Mouse (Mus musculus) CH12.LX (cell line): ENCODE data around the gene Scyl1. TPM values are rescaled to one million over a fixed set of nuclear protein-coding genes. Genes with fewer than 3 reads are reported as not detected.

Source experiments
- DNase-seq: peaks from one replicate; pipeline ENCODE4 v3.0.0-alpha.2; 2013; ENCODE audit errors: extremely low read depth
- H3K27ac ChIP-seq: 2 replicates; pipeline ENCODE4 v1.5.1; 2012; ENCODE audit warnings: low read depth, mild to moderate bottlenecking, control low read depth, moderate library complexity; ENCODE audit not compliant: insufficient read depth
- H3K27me3 ChIP-seq: replicated peaks from 2 replicates; pipeline ENCODE3; 2012; ENCODE audit warnings: inconsistent platforms
- H3K36me3 ChIP-seq, 2 experiments: replicated peaks in 1 of 2; 2 replicates each; pipeline versions ENCODE3 to v1.6.1; 2012; ENCODE audit warnings: inconsistent platforms in 1 of 2, low read length in 1 of 2, mild to moderate bottlenecking in 1 of 2, mixed read lengths in 1 of 2, moderate library complexity in 1 of 2; ENCODE audit not compliant: control insufficient read depth in 1 of 2, insufficient read depth in 1 of 2
- H3K4me1 ChIP-seq, 2 experiments: 2 replicates each; pipeline ENCODE4 v1.6.1; 2012; ENCODE audit warnings: inconsistent platforms in 1 of 2, moderate library complexity in 1 of 2; ENCODE audit not compliant: insufficient read depth in 2 of 2, control insufficient read depth in 1 of 2
- H3K4me2 ChIP-seq: 2 replicates; pipeline ENCODE4 v1.6.1; 2012; ENCODE audit warnings: low read depth, mild to moderate bottlenecking, control low read depth; ENCODE audit not compliant: poor library complexity, insufficient read depth, severe bottlenecking
- H3K4me3 ChIP-seq, 3 experiments: fragments of 150-350 bp in 1 of 3; sonication (generic) in 1 of 3; replicated peaks in 1 of 3; 2 replicates each; pipeline versions ENCODE3 to v1.5.1; 2011 to 2012; ENCODE audit warnings: low read depth in 2 of 3, low read length in 2 of 3, mild to moderate bottlenecking in 2 of 3, moderate library complexity in 2 of 3, control low read depth in 1 of 3, improper control_type of control experiment in 1 of 3, inconsistent platforms in 1 of 3, mixed read lengths in 1 of 3; ENCODE audit not compliant: poor library complexity in 1 of 3
- H3K79me2 ChIP-seq: replicated peaks from 2 replicates; pipeline ENCODE4 v1.6.1; 2012; ENCODE audit warnings: mild to moderate bottlenecking, moderate library complexity; ENCODE audit not compliant: control insufficient read depth, poor library complexity, insufficient read depth, severe bottlenecking; ENCODE audit errors: extremely low read depth
- H3K9ac ChIP-seq: 2 replicates; pipeline ENCODE4 v1.6.1; 2012; ENCODE audit warnings: low read depth, mild to moderate bottlenecking, control low read depth, moderate library complexity; ENCODE audit not compliant: insufficient read depth
- H3K9me3 ChIP-seq: replicated peaks from 2 replicates; pipeline ENCODE3; 2012; ENCODE audit warnings: low read length, inconsistent platforms, mixed read lengths
- BHLHE40 ChIP-seq: IDR thresholded peaks from 2 replicates; pipeline ENCODE4 v1.6.1; 2011; ENCODE audit warnings: mild to moderate bottlenecking, low read depth, low read length, improper control_type of control experiment
- CHD1 ChIP-seq: IDR thresholded peaks from 2 replicates; pipeline ENCODE4 v1.6.1; 2012; ENCODE audit warnings: low read depth, low read length, improper control_type of control experiment, inconsistent platforms
- CTCF ChIP-seq, 2 experiments: IDR thresholded peaks in 1 of 2; conservative IDR thresholded peaks in 1 of 2; 2 replicates each; pipeline ENCODE4 v1.5.1; 2011 to 2012; ENCODE audit warnings: low read depth in 2 of 2, low read length in 2 of 2, improper control_type of control experiment in 1 of 2, inconsistent platforms in 1 of 2, mild to moderate bottlenecking in 1 of 2, moderate library complexity in 1 of 2
- E2F4 ChIP-seq: IDR thresholded peaks from 2 replicates; pipeline ENCODE4 v1.6.1; 2011; ENCODE audit warnings: low read depth, low read length, improper control_type of control experiment; ENCODE audit not compliant: insufficient replicate concordance
- ELF1 ChIP-seq: IDR thresholded peaks from 2 replicates; pipeline ENCODE4 v1.6.1; 2014; ENCODE audit warnings: low read depth, mild to moderate bottlenecking, inconsistent platforms, low read length, improper control_type of control experiment
- EP300 ChIP-seq: IDR thresholded peaks from 2 replicates; pipeline ENCODE4 v1.6.1; 2011; ENCODE audit warnings: low read length, improper control_type of control experiment
- ETS1 ChIP-seq: conservative IDR thresholded peaks from 2 replicates; pipeline ENCODE4 v1.6.1; 2012; ENCODE audit warnings: low read depth, mild to moderate bottlenecking, inconsistent platforms, low read length, improper control_type of control experiment, moderate library complexity
- GABPA ChIP-seq: IDR thresholded peaks from 2 replicates; pipeline ENCODE4 v1.6.1; 2012; ENCODE audit warnings: low read depth, low read length, improper control_type of control experiment, inconsistent platforms; ENCODE audit not compliant: insufficient replicate concordance
- HCFC1 ChIP-seq: IDR thresholded peaks from 2 replicates; pipeline ENCODE4 v1.6.1; 2012; ENCODE audit warnings: low read depth, mild to moderate bottlenecking, inconsistent platforms, low read length, improper control_type of control experiment
- IRF4 ChIP-seq: IDR thresholded peaks from 2 replicates; pipeline ENCODE4 v1.6.1; 2014; ENCODE audit warnings: low read depth, mild to moderate bottlenecking, inconsistent platforms, low read length, improper control_type of control experiment
- JUN ChIP-seq: IDR thresholded peaks from 2 replicates; pipeline ENCODE4 v1.6.1; 2011; ENCODE audit warnings: low read depth, mild to moderate bottlenecking, low read length, improper control_type of control experiment, moderate library complexity; ENCODE audit not compliant: insufficient read depth
- JUND ChIP-seq: conservative IDR thresholded peaks from 2 replicates; pipeline ENCODE4 v1.6.1; 2011; ENCODE audit warnings: low read depth, low read length, improper control_type of control experiment
- KAT2A ChIP-seq: IDR thresholded peaks from 2 replicates; pipeline ENCODE4 v1.6.1; 2012; ENCODE audit warnings: low read length, improper control_type of control experiment, inconsistent platforms; ENCODE audit not compliant: insufficient replicate concordance
- MAFK ChIP-seq: IDR thresholded peaks from 2 replicates; pipeline ENCODE4 v1.6.1; 2011; ENCODE audit warnings: low read length, improper control_type of control experiment; ENCODE audit not compliant: insufficient replicate concordance
- MAX ChIP-seq: IDR thresholded peaks from 2 replicates; pipeline ENCODE4 v1.6.1; 2011; ENCODE audit warnings: low read length, improper control_type of control experiment
- MAZ ChIP-seq: IDR thresholded peaks from 2 replicates; pipeline ENCODE4 v1.6.1; 2012; ENCODE audit warnings: low read depth, mild to moderate bottlenecking, inconsistent platforms, low read length, improper control_type of control experiment, moderate library complexity
- MXI1 ChIP-seq: IDR thresholded peaks from 2 replicates; pipeline ENCODE4 v1.6.1; 2011; ENCODE audit warnings: mild to moderate bottlenecking, low read depth, low read length, improper control_type of control experiment
- MYC ChIP-seq: IDR thresholded peaks from 2 replicates; pipeline ENCODE4 v1.6.1; 2011; ENCODE audit warnings: low read depth, mild to moderate bottlenecking, improper control_type of control experiment, low read length
- NELFE ChIP-seq: IDR thresholded peaks from 2 replicates; pipeline ENCODE4 v1.6.1; 2011; ENCODE audit warnings: low read depth, low read length, improper control_type of control experiment
- NRF1 ChIP-seq: IDR thresholded peaks from 2 replicates; pipeline ENCODE4 v1.6.1; 2014; ENCODE audit warnings: low read depth, mild to moderate bottlenecking, inconsistent platforms, low read length, improper control_type of control experiment, moderate library complexity
- POLR2A ChIP-seq: IDR thresholded peaks from 2 replicates; pipeline ENCODE4 v1.6.1; 2011; ENCODE audit warnings: low read depth, mild to moderate bottlenecking, improper control_type of control experiment, low read length
- POLR2AphosphoS2 ChIP-seq: IDR thresholded peaks from 2 replicates; pipeline ENCODE4 v1.6.1; 2011; ENCODE audit warnings: low read depth, low read length, improper control_type of control experiment
- RAD21 ChIP-seq: IDR thresholded peaks from 2 replicates; pipeline ENCODE4 v1.6.1; 2011; ENCODE audit warnings: low read depth, mild to moderate bottlenecking, low read length, improper control_type of control experiment, moderate library complexity
- RCOR1 ChIP-seq: conservative IDR thresholded peaks from 2 replicates; pipeline ENCODE4 v1.6.1; 2012; ENCODE audit warnings: low read depth, mild to moderate bottlenecking, inconsistent platforms, low read length, improper control_type of control experiment
- SIN3A ChIP-seq: IDR thresholded peaks from 2 replicates; pipeline ENCODE4 v1.6.1; 2012; ENCODE audit warnings: low read length, improper control_type of control experiment, inconsistent platforms
- SMC3 ChIP-seq: IDR thresholded peaks from 2 replicates; pipeline ENCODE4 v1.6.1; 2011; ENCODE audit warnings: low read depth, low read length, improper control_type of control experiment
- TCF12 ChIP-seq: IDR thresholded peaks from 2 replicates; pipeline ENCODE4 v1.6.1; 2014; ENCODE audit warnings: low read depth, mild to moderate bottlenecking, inconsistent platforms, low read length, improper control_type of control experiment
- UBTF ChIP-seq: IDR thresholded peaks from 2 replicates; pipeline ENCODE4 v1.6.1; 2012; ENCODE audit warnings: low read depth, mild to moderate bottlenecking, inconsistent platforms, low read length, improper control_type of control experiment, moderate library complexity
- USF1 ChIP-seq: IDR thresholded peaks from 2 replicates; pipeline ENCODE4 v1.6.1; 2014; ENCODE audit warnings: low read depth, mild to moderate bottlenecking, inconsistent platforms, low read length, improper control_type of control experiment
- USF2 ChIP-seq: conservative IDR thresholded peaks from 2 replicates; pipeline ENCODE4 v1.6.1; 2011; ENCODE audit warnings: low read depth, low read length, improper control_type of control experiment
- ZC3H11A ChIP-seq: IDR thresholded peaks from 2 replicates; pipeline ENCODE4 v1.6.1; 2012; ENCODE audit warnings: low read depth, mild to moderate bottlenecking, inconsistent platforms, low read length, improper control_type of control experiment
- ZKSCAN1 ChIP-seq: IDR thresholded peaks from 2 replicates; pipeline ENCODE4 v1.6.1; 2012; ENCODE audit warnings: low read depth, inconsistent platforms, low read length, improper control_type of control experiment, borderline replicate concordance
- ZMIZ1 ChIP-seq: IDR thresholded peaks from 2 replicates; pipeline ENCODE4 v1.6.1; 2012; ENCODE audit warnings: low read depth, mild to moderate bottlenecking, inconsistent platforms, low read length, improper control_type of control experiment
- ZNF384 ChIP-seq: IDR thresholded peaks from 2 replicates; pipeline ENCODE4 v1.6.1; 2012; ENCODE audit warnings: low read depth, low read length, improper control_type of control experiment, inconsistent platforms
- dilution Hi-C: fragments of 300-500 bp; cut with MboI; formaldehyde crosslinking; loops from 2 replicates; pipeline ENCODE4 v1.14.3; 2020; ENCODE audit warnings: low sequenced_read_pairs; ENCODE audit not compliant: extremely low pct_unique_long_range_greater_than_20kb, extremely low pct_ligation_motif_present
- in situ Hi-C: fragments of 300-500 bp; cut with MboI; formaldehyde crosslinking; loops from 3 replicates; pipeline ENCODE4 v1.14.3; 2019; ENCODE audit warnings: low sequenced_read_pairs, low pct_ligation_motif_present, low pct_unique_long_range_greater_than_20kb, mixed read lengths
- polyA plus RNA-seq: library from polyadenylated mRNA; unstranded; fragments of >175 nt; gene quantifications from 2 replicates; pipeline ENCODE4 v1.2.1, GENCODE M21; 2012; ENCODE audit warnings: low read depth; ENCODE audit not compliant: insufficient read length
- total RNA-seq, 2 experiments: library from RNA; depleted of rRNA; stranded (reverse); fragments of 300-350 nt in 1 of 2; fragments of >200 nt in 1 of 2; gene quantifications; 2 replicates each; pipeline ENCODE4 v1.2.3; 2012 to 2014

Scyl1 gene
- total and polyA plus RNA-seq, 3 experiments, result 35.1 to 56.1 (median 49.8) TPM

DNA sequence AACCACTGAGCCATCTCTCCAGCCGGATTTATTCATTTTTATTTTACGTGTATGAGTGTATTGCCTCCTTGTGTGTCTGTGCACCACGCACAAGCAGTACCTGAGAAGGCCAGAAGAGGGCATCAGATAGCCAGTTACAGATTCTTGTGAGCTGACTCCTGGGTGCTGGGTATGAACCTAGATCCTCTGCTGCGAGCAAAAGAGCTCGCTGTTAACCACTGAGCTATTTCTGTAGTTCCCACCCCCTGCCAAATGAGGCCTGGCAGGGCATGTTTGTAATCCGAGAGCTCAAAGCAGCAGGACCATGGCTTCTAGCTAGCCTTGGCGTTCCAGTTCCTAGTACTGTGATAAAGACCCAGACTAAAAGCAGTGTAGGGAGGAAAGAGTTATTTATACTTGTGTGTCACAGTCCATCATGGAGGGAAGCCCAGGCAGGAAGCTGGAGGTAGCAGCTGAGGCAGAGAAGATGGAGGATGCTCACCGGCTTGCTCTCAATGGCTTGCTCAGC lies 16.0 kb upstream of the Scyl1 start (continued):
- TF ChIP-seq USF1 (no peak), HCFC1 (no peak; the same call in 1 of the 2 replicates), ZNF384 (no peak), NELFE (no peak), USF2 (no peak), MAX (no peak), NRF1 (no peak)

DNA sequence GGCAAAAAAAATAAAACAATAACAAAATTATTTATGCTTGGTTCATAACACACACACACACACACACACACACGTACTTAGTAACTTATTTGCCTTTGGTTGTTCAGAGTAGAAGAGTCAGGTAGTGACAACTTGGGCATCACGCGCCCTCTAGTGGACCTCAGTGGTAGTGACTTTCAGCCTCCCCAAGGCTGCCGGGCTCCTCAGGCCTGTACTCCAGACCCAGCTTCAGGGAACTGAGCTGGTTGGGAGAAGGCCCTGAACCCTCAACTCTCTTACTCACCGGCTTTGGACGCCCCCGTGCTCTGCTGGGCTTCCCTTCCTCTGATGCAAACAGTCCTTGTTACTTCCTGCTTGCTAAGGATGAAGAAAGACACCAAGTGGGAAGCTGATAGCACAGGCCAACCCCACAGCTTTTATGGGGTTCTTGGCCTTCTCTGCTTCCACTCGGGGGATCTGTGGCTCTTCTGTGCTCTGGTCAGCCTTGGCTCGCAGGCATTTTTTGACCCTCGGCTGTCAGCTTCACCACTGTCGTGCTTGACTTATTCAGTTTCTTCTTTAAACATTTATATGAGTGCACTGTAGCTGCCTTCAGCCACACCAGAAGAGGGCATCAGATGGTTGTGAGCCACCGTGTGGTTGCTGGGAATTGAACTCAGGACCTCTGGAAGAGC lies 15.4 kb upstream of the Scyl1 start:
- Histone ChIP-seq H3K4me1 (peaks cover 6 to 38% of the 10 kb centered on the region in 2 experiments; a peak in 3 of 4 replicates), H3K36me3 (no peaks in the 10 kb centered on the region), H3K4me2 (peak overlapping the region; percentile 44), H3K9ac (peak overlapping the region; percentile 39; the same call in 1 of the 2 replicates), H3K79me2 (no peaks in the 10 kb centered on the region), H3K9me3 (no peaks in the 10 kb centered on the region), H3K4me3 (no peak overlapping the region), H3K27me3 (no peaks in the 10 kb centered on the region), H3K27ac (peak overlapping the region; percentile 83)
- dilution Hi-C loops, result no loop called here
- DNase-seq, result peak; percentile 92
- in situ Hi-C loops, result loop anchor here (5.0 kb wide), 1 partner anchor 91 kb away; the partner anchor contains the start of genes Frmd8 and Slc25a45
- TF ChIP-seq MAFK (no peak; the same call in 1 of the 2 replicates), KAT2A (no peak), ELF1 (peak; percentile 24; the same call in 1 of the 2 replicates), SMC3 (peak; percentile 72), ZKSCAN1 (no peak), SIN3A (no peak), POLR2AphosphoS2 (no peak), CTCF (conservative IDR thresholded peaks at IDR 0.05 in 1 of 2, IDR thresholded peaks at IDR 0.05 in 1 of 2; ENCODE audit: low read depth in 2 of 2, low read length in 2 of 2) (peak; percentile 56 to 93; a peak in 3 of 4 replicates), GABPA (no peak), IRF4 (no peak), ZC3H11A (0 out of 2 replicates have a peak, but pooled peaks have one; percentile 4), MAZ (no peak), CHD1 (no peak), MXI1 (peak; percentile 69), E2F4 (no peak), JUN (no peak), RCOR1 (no peak), EP300 (0 out of 2 replicates have a peak, but pooled peaks have one; percentile 16), USF1 (no peak), NRF1 (0 out of 2 replicates have a peak, but pooled peaks have one; percentile 4), MAX (peak; percentile 19; the same call in 1 of the 2 replicates), BHLHE40 (no peak), ZMIZ1 (0 out of 2 replicates have a peak, but pooled peaks have one; percentile 25), NELFE (no peak; the same call in 1 of the 2 replicates), POLR2A (no peak), TCF12 (no peak), ETS1 (no peak; the same call in 1 of the 2 replicates), UBTF (0 out of 2 replicates have a peak, but pooled peaks have one; percentile 58), JUND (no peak), ZNF384 (no peak), MYC (0 out of 2 replicates have a peak, but pooled peaks have one; percentile 13), RAD21 (peak; percentile 79)
